Mouse (Mus musculus) forebrain, embryonic 12.5 days (tissue): ENCODE measurements around the gene Camta1. TPM values are rescaled to one million over a fixed set of nuclear protein-coding genes. Genes with fewer than 3 reads are reported as not detected.

Experiments
- ATAC-seq: fragments of 200-750 bp; cut with Nextera tagmentation; 2 replicates; pipeline ENCODE4 v1.8.0; 2017; ENCODE audit warnings: moderate TSS enrichment; ENCODE audit not compliant: low FRiP score
- H3K27ac ChIP-seq: fragments of 300-500 bp; sonication (generic); 2 replicates; pipeline ENCODE4 v1.5.1; 2016; ENCODE audit warnings: mild to moderate bottlenecking
- H3K27me3 ChIP-seq: fragments of 300-500 bp; sonication (generic); 2 replicates; pipeline ENCODE4 v1.6.1; 2016; ENCODE audit warnings: mild to moderate bottlenecking
- H3K36me3 ChIP-seq: fragments of 300-500 bp; sonication (generic); replicated peaks from 2 replicates; pipeline ENCODE4 v1.6.1; 2016; ENCODE audit warnings: mild to moderate bottlenecking
- H3K4me1 ChIP-seq: fragments of 300-500 bp; sonication (generic); 2 replicates; pipeline ENCODE4 v1.6.1; 2016
- H3K4me2 ChIP-seq: fragments of 300-500 bp; sonication (generic); 2 replicates; pipeline ENCODE4 v1.6.1; 2016; ENCODE audit warnings: mild to moderate bottlenecking, moderate library complexity
- H3K4me3 ChIP-seq: fragments of 300-500 bp; sonication (generic); replicated peaks from 2 replicates; pipeline ENCODE4 v1.5.1; 2016; ENCODE audit warnings: mild to moderate bottlenecking
- H3K9ac ChIP-seq: fragments of 300-500 bp; sonication (generic); 2 replicates; pipeline ENCODE4 v1.6.1; 2016; ENCODE audit warnings: mild to moderate bottlenecking
- H3K9me3 ChIP-seq: fragments of 300-500 bp; sonication (generic); 2 replicates; pipeline ENCODE4 v1.6.1; 2016
- WGBS: fragments of 180-500 bp; shearing (Covaris S2); methylation state at CpG from one replicate; pipeline ENCODE4 v1.1.7; 2016; 5-methylcytosine and 5-hydroxymethylcytosine counted together
- polyA plus RNA-seq: library from polyadenylated mRNA; unstranded; fragments of >200 nt; fragmentation: Nextera tagmentation; extraction: Ambion mirVana; gene quantifications from 2 replicates; pipeline ENCODE4 v1.2.1, GENCODE M21; 2016

Camta1 gene
- polyA plus RNA-seq, 1 experiment from 2014 or later = 164 TPM

- Histone ChIP-seq H3K9ac (no peak overlapping the region), H3K4me3 (no peak overlapping the region), H3K27ac (no peak overlapping the region), H3K9me3 (no peaks in the 10 kb centered on the region), H3K36me3 (no peaks in the 10 kb centered on the region), H3K27me3 (no peaks in the 10 kb centered on the region), H3K4me1 (peaks cover 13% of the 10 kb centered on the region), H3K4me2 (no peak overlapping the region)
- WGBS = 91% methylated on average over 4 of the region's 4 CpGs
- no peak for ATAC-seq
Observed at GRCm38 (mm10) chr4:151767786-151768185, 93.9 kb downstream of the Camta1 start.

DNA sequence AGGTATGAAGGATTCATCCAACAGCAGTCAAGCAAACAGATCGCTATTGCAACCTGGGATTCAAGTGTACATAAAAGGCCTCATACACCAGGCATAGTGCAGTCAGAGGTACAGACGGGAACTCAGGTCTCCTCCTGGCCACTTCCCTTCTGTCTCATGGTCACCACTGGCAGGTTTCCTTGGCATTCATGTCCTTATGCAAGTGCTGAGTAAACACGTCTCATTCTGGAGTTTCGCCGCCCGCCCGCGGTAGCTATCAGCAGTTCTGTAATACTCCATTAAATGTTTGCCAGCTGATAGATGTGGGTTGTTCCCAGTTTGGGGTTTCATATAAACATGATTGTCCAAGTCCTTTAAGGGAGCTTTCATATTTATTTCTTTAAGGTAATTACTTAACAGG, 94.3 kb downstream of the Camta1 start:
- ATAC-seq = no peak
- Histone ChIP-seq H3K36me3 (no peaks in the 10 kb centered on the region), H3K9ac (no peak overlapping the region), H3K9me3 (no peaks in the 10 kb centered on the region), H3K27me3 (no peaks in the 10 kb centered on the region), H3K4me1 (peaks cover 13% of the 10 kb centered on the region), H3K27ac (no peak overlapping the region), H3K4me3 (no peak overlapping the region), H3K4me2 (no peak overlapping the region)
- WGBS = 95% methylated on average over 8 of the region's 8 CpGs

DNA sequence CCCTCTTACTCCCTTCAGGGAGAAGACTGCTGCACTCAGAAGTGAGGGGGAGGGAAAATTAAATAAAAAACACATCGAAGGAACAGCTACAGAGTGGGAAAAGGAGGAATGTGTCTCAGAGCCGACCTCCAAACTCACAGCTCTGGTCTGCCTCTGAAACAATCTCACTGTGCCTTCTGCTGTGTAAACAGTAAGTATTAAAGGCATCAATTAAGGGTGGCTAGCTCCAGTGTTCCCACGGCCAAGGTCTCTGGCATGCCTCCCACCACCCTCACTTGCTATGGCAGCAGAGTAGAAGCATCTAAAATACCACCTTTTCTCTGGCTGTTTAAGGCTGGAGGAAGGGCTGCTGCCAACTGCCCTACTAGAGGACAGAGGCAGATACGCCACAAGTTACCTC, 96.3 kb downstream of the Camta1 start:
- no peaks in the 10 kb centered on the region for H3K27me3 ChIP-seq
- H3K36me3 ChIP-seq = no peaks in the 10 kb centered on the region
- no peak overlapping the region for H3K4me2 ChIP-seq
- ATAC-seq = no peak
- no peak overlapping the region for H3K9ac ChIP-seq
- 56% methylated on average over 4 of the region's 4 CpGs for WGBS
- no peak overlapping the region for H3K4me3 ChIP-seq
- H3K9me3 ChIP-seq = no peaks in the 10 kb centered on the region
- H3K4me1 ChIP-seq = peaks cover 13% of the 10 kb centered on the region
- H3K27ac ChIP-seq = no peak overlapping the region

GRCm38 (mm10) chr4:151763928-151764327, 97.7 kb downstream of the Camta1 start:
- no peaks in the 10 kb centered on the region for H3K9me3 ChIP-seq
- ATAC-seq = no peak
- H3K4me2 ChIP-seq = no peak overlapping the region
- no peaks in the 10 kb centered on the region for H3K36me3 ChIP-seq
- no peak overlapping the region for H3K4me3 ChIP-seq
- WGBS = 46% methylated on average over 6 of the region's 6 CpGs
- peaks cover 13% of the 10 kb centered on the region for H3K4me1 ChIP-seq
- H3K27me3 ChIP-seq = no peaks in the 10 kb centered on the region
- no peak overlapping the region for H3K9ac ChIP-seq
- no peak overlapping the region for H3K27ac ChIP-seq

GRCm38 (mm10) chr4:151759095-151759494, 102.6 kb downstream of the Camta1 start:
- no peaks in the 10 kb centered on the region for H3K27me3 ChIP-seq
- H3K9ac ChIP-seq = no peak overlapping the region
- H3K9me3 ChIP-seq = no peaks in the 10 kb centered on the region
- H3K4me1 ChIP-seq = peaks cover 4% of the 10 kb centered on the region; the same call in 1 of the 2 replicates
- H3K36me3 ChIP-seq = no peaks in the 10 kb centered on the region
- H3K27ac ChIP-seq = no peak overlapping the region
- H3K4me3 ChIP-seq = no peak overlapping the region
- no peak for ATAC-seq
- no peak overlapping the region for H3K4me2 ChIP-seq
- 75% methylated on average over 2 of the region's 2 CpGs for WGBS

DNA sequence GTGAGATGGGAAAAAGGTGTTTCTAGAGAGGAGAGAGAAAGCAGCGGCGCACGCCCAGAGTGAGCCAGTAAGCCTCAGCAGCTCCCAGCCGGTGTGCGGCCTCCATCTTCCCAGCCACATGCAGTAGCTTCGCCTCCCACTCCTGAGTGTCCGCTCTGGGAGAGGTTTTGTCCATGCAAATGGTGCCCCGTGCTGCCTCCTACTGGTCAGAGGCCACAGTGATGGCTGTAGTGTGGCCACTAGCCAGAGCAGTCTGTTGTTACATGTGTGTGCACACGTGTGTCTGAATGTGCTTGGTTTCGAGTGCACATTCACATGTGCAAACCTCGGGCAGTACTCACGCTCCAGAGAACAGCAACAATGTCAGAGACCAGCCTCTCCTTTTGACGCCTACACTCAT, 103.3 kb downstream of the Camta1 start:
- no peak overlapping the region for H3K9ac ChIP-seq
- no peaks in the 10 kb centered on the region for H3K9me3 ChIP-seq
- H3K4me1 ChIP-seq = peaks cover 7% of the 10 kb centered on the region; the same call in 1 of the 2 replicates
- H3K4me3 ChIP-seq = no peak overlapping the region
- H3K27me3 ChIP-seq = no peaks in the 10 kb centered on the region
- ATAC-seq = no peak
- 88% methylated on average over 13 of the region's 13 CpGs for WGBS
- H3K4me2 ChIP-seq = no peak overlapping the region
- no peak overlapping the region for H3K27ac ChIP-seq
- no peaks in the 10 kb centered on the region for H3K36me3 ChIP-seq

DNA sequence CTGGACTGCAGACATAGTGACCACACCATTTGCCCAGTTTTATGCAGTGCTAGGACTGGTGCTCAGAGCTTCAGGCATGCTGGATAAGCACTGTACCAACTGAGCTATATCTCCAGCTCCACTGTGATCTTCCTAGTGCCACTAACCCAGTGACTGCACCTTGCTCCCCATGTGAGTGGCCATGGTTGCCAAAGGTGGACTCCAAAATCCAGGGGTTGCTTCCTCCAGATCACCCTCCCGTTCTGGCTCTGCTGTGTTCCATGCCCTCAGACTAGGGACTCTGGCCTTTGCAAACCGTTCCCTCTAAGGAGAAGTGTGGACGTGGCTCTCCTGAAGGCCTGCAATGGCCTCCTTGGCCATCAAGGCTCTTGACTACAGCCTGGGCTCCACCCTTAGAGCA, 104.4 kb downstream of the Camta1 start:
- ATAC-seq = no peak
- Histone ChIP-seq H3K9me3 (no peaks in the 10 kb centered on the region), H3K4me3 (no peak overlapping the region), H3K9ac (no peak overlapping the region), H3K27me3 (no peaks in the 10 kb centered on the region), H3K27ac (no peak overlapping the region), H3K4me2 (no peak overlapping the region), H3K4me1 (peaks cover 10% of the 10 kb centered on the region; the same call in 1 of the 2 replicates), H3K36me3 (no peaks in the 10 kb centered on the region)
- 94% methylated on average over 3 of the region's 3 CpGs for WGBS

DNA sequence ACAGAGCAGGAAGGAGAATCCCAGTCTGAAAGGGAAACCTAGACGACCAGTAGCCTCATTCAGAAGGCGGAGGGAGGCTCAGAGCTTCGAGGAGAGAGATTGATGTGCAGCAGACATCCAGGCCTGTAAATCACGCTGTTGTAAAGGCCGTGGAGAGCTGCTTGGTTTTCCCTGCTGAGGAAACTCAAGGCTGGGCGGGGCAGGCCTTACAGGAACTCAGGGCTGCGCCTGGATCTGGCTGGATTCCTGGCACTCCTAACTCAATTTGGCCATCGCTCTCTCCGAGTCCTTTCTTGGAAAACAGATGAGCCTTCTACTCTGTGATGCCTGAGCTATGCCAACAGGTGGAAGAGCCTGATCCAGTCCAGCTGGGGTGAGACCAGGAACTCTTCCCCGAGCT, 105.3 kb downstream of the Camta1 start:
- Histone ChIP-seq H3K4me2 (no peak overlapping the region), H3K36me3 (no peaks in the 10 kb centered on the region), H3K4me1 (peaks cover 19% of the 10 kb centered on the region), H3K27ac (no peak overlapping the region), H3K4me3 (no peak overlapping the region), H3K9me3 (no peaks in the 10 kb centered on the region), H3K27me3 (no peaks in the 10 kb centered on the region), H3K9ac (no peak overlapping the region)
- 89% methylated on average over 10 of the region's 10 CpGs for WGBS
- ATAC-seq = no peak

GRCm38 (mm10) chr4:151753231-151753630, 108.4 kb downstream of the Camta1 start:
- no peak for ATAC-seq
- no peak overlapping the region for H3K9ac ChIP-seq
- H3K4me2 ChIP-seq = no peak overlapping the region
- H3K4me3 ChIP-seq = no peak overlapping the region
- 93% methylated on average over 10 of the region's 10 CpGs for WGBS
- H3K9me3 ChIP-seq = no peaks in the 10 kb centered on the region
- peaks cover 19% of the 10 kb centered on the region for H3K4me1 ChIP-seq
- H3K27ac ChIP-seq = no peak overlapping the region
- H3K36me3 ChIP-seq = no peaks in the 10 kb centered on the region
- no peaks in the 10 kb centered on the region for H3K27me3 ChIP-seq

DNA sequence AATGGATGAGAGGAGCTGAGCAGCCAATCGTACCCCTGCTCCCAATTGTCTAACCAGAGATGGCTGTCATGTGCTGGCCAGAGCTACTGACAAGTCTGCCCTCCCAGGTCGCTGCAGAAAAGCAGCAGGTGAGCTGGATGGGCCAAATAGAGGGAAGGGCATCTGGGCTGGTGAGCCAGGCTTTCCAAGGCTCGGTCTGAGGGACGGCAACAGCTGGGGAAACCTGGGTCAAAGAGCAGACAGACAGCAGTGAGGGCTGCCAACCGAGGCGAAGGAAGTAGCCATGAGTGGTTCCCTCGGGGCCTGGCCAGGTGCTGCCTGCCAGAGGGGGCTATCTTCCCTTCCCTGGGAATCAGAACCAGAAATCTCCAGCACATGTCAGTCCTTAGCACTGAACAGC, 109.1 kb downstream of the Camta1 start:
- no peaks in the 10 kb centered on the region for H3K9me3 ChIP-seq
- no peak overlapping the region for H3K27ac ChIP-seq
- peaks cover 19% of the 10 kb centered on the region for H3K4me1 ChIP-seq
- no peak overlapping the region for H3K9ac ChIP-seq
- H3K27me3 ChIP-seq = no peaks in the 10 kb centered on the region
- WGBS = 74% methylated on average over 7 of the region's 7 CpGs
- no peak for ATAC-seq
- H3K36me3 ChIP-seq = no peaks in the 10 kb centered on the region
- H3K4me2 ChIP-seq = no peak overlapping the region
- H3K4me3 ChIP-seq = no peak overlapping the region

- Histone ChIP-seq H3K27ac (no peak overlapping the region), H3K4me2 (no peak overlapping the region)
- WGBS = 85% methylated on average over 15 of the region's 15 CpGs
Observed at GRCm38 (mm10) chr4:151751270-151751945, 110.3 kb downstream of the Camta1 start.

DNA sequence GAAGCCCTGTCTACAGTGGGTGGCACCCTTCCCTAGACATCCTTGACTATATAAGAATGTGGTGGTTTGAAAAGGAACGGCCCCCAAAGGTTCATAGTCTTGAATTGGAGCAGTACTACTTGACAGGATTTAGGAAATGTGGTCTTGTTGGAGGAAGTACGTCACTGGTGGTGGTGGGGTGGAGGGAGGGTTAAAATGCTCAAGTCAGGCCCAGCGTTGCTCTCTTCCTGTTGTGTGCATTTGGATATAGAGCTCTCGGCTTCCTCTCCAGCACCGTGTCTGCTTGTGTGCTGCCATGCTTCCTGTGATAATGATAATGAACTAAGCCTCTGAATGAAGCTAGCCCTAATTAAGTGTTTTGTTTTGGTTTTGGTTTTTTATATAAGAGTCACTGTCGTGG, 114.0 kb downstream of the Camta1 start:
- Histone ChIP-seq H3K27me3 (no peaks in the 10 kb centered on the region), H3K4me2 (no peak overlapping the region), H3K9ac (no peak overlapping the region), H3K4me3 (no peak overlapping the region), H3K9me3 (no peaks in the 10 kb centered on the region), H3K36me3 (no peaks in the 10 kb centered on the region), H3K4me1 (peaks cover 15% of the 10 kb centered on the region), H3K27ac (no peak overlapping the region)
- 84% methylated on average over 6 of the region's 6 CpGs for WGBS
- no peak for ATAC-seq

More at GRCm38 (mm10) chr4:151751270-151751945, 110.3 kb downstream of the Camta1 start:
- Histone ChIP-seq H3K36me3 (no peaks in the 10 kb centered on the region), H3K4me1 (peaks cover 19% of the 10 kb centered on the region), H3K9me3 (no peaks in the 10 kb centered on the region), H3K27me3 (no peaks in the 10 kb centered on the region), H3K4me3 (no peak overlapping the region), H3K9ac (no peak overlapping the region)
- ATAC-seq = no peak

DNA sequence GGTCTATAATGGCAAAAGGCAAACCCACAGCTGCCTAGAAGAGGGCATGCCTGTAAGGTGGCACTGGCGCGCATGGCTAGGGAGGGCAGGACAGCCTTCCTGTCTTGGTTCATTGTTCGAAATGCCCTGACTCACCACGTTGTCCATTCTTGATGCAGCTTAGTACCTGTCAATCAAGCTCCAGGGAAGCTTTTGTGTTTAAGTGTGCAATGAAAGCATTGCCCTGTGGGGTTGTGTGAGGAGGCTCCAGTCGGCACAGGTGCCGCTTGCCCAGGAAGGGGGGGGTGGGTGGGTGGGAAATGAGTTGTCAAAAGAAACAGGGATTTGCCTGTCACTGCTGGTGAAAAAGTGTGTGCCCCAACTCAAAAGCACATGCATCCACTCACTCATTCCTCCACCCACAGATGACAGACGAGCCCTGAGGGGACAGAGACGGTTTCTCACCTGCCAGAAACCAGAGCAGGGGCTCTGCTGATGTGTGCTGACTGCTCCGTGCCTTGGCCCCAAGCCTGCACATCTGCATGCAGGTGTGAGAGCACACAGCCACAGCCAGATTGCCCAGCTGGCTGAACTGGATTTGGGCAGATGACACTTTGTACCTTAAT, 115.6 kb downstream of the Camta1 start:
- 24% methylated on average over 9 of the region's 9 CpGs for WGBS
- ATAC-seq = no peak
- Histone ChIP-seq H3K27ac (no peak overlapping the region), H3K4me2 (no peak overlapping the region), H3K27me3 (no peaks in the 10 kb centered on the region), H3K4me3 (no peak overlapping the region), H3K9ac (no peak overlapping the region), H3K9me3 (no peaks in the 10 kb centered on the region), H3K36me3 (no peaks in the 10 kb centered on the region), H3K4me1 (peaks cover 19% of the 10 kb centered on the region)
